Mouse (Mus musculus) E14TG2a.4 (cell line): Measurements from ENCODE around the gene Caprin1.

ENCODE experiments used
- CTCF ChIP-seq: conservative IDR thresholded peaks from 2 replicates; pipeline ENCODE4 v1.5.1; 2014; ENCODE audit warnings: low read length
- NANOG ChIP-seq: IDR thresholded peaks from 2 replicates; pipeline ENCODE4 v1.6.1; 2014; ENCODE audit warnings: borderline replicate concordance, low read length, mixed read lengths

- TF ChIP-seq CTCF (no peak), NANOG (no peak)
Measured at GRCm38 (mm10) chr2:103731423-103731822, 66.0 kb downstream of the Caprin1 start.
